Mouse (Mus musculus): Measurements from ENCODE around the gene Adtrp. TPM values are rescaled to one million over a fixed set of nuclear protein-coding genes. Genes with fewer than 3 reads are reported as not detected.

The Adtrp gene
- polyA plus RNA-seq, 1 experiment from 2014 or later = not detected

Other genes with a start within 250 kb of the Adtrp start
- 9.9 and 10.2 TPM in 2 replicates for gene Tmem170b, start 241.8 kb downstream of the Adtrp start, polyA plus RNA-seq (2016; fragmentation: Nextera tagmentation; extraction: Ambion mirVana)
- gene Hivep1, start 204.3 kb upstream of the Adtrp start, polyA plus RNA-seq (2016; fragmentation: Nextera tagmentation; extraction: Ambion mirVana) = 9.4 and 10.3 TPM in 2 replicates